Mouse (Mus musculus) neural tube, postnatal 0 days (tissue): ENCODE measurements around the gene Ankrd22. TPM values are rescaled to one million over a fixed set of nuclear protein-coding genes. Genes with fewer than 3 reads are reported as not detected.

Experiments used
- polyA plus RNA-seq: library from polyadenylated mRNA; unstranded; fragments of >200 nt; fragmentation: Nextera tagmentation; extraction: Ambion mirVana; gene quantifications from 2 replicates; pipeline ENCODE4 v1.2.1, GENCODE M21; 2015

Gene Ankrd22
- polyA plus RNA-seq: not detected in 2 replicates

GRCm38 (mm10) chr19:34165891-34166290 lies at the start of gene Ankrd22:
Ankrd22 (minus strand) TSS chr19:34166053.

DNA sequence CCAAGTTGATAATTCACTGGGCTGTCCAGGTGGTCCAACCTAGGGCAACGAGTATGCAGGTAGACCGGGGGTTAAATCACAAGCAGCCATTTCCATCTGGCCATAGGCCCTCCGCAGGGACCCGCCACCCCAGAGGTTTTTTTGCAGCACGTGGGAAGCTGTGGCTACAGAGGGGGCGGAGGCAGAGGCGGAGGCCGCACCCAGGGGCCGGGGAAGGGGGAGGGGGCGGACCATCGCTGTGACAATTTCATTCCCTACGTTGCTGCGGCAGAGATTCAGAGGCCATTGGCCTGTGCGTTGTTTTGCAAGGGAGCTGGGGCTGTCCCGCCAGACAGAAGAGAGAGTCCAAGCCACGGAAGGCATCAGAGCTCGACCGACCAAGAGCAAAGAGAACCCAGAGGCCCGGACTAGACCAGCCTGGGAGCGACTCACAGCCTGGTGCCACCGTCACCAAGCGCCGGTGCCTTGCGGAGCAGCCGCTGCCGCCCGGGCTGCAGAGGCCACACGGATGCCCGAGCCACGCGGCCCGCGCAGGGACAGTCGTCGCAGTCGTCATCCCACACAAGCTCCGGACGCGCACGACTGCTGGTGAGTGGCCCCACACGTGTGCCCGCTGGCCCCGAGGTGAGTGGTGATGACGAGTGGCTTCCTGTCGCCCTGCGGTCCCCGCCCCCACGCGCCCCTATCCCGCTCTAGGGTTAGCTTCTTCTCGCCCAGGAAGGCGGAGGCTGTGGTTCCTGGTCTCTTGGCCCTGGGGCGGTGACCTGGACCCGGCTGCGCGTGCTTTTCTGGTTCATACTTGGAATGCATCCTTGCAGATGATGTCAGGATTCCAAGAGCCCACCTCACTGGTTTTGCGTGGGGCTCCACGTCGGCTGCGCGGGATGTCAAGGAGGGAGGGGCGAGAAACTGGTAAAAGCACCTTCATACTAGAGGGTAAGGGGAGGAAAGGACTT lies 26.4 kb upstream of the Ankrd22 start, which contains the start of gene Stambpl1:
Stambpl1 (plus strand) TSS at position 222 of the 956 bp plus-strand sequence.

DNA sequence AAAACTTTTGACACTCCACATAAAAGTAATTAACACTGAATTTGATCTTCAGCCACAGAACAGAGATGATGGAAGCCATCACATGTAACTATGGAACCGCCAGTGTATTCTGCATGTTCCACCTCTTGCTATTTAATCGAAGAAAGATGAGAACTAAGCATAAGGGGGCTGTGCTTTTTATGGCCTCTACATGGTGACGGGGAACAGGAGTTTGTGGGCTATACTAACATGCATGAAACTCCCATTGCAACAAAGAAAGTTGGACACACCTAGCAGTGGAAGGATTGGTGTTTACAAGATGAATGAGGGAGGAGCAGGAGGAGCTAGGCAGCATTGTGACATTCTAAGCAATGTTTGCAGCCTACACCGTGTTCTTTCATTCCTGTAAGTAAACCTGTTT lies 65.2 kb downstream of the Ankrd22 start, which contains the start of gene Lipm:
Lipm (plus strand) TSS at position 301 of the 400 bp plus-strand sequence.

Other genes with a start within 250 kb of the Ankrd22 start
- gene Lipf, start 204.9 kb downstream of the Ankrd22 start, polyA plus RNA-seq: not detected in 2 replicates
- gene Lipk, start 157.8 kb downstream of the Ankrd22 start, polyA plus RNA-seq: 0.10 TPM in 1 of 2 replicates, not detected in the other
- gene Lipn, start 98.7 kb downstream of the Ankrd22 start, polyA plus RNA-seq: not detected in 2 replicates
- gene Lipm, start 65.1 kb downstream of the Ankrd22 start, polyA plus RNA-seq: not detected in 2 replicates
- 26.1 and 28.2 TPM in 2 replicates for gene Stambpl1, start 26.2 kb upstream of the Ankrd22 start, polyA plus RNA-seq
- gene Acta2, start 89.5 kb upstream of the Ankrd22 start, polyA plus RNA-seq: 8.2 and 12.0 TPM in 2 replicates
- 2.8 and 4.9 TPM in 2 replicates for gene Fas, start 124.6 kb upstream of the Ankrd22 start, polyA plus RNA-seq